Mouse (Mus musculus): Measurements from ENCODE around the gene Hid1. TPM values are rescaled to one million over a fixed set of nuclear protein-coding genes. Genes with fewer than 3 reads are reported as not detected.
"Not testable (repeated sequence)": the region's sequence is repeated elsewhere in the genome, so short reads cannot be mapped to it uniquely, and the experiment has no call there.

Gene Hid1
- total and polyA plus RNA-seq, 3 experiments = 3.0 to 7.3 (median 5.1) TPM

DNA sequence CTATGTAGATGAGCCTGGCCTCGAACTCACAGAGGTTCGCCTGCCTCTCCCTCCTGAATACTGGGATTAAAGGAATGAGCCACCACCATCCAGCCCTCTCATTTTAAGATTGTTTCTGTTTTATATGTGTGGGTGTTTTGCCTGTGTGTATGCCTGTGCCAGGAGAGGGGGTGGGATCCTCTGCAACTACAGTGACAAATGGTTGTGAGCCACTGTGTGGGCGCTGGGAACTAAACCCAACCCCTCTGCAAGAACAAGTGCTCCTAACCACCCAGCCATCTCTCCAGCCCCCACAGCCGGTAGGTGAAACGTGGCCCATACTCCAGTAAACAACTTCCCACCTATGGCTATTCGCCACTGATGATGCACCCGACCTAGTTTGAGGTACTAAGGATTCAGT, 23.8 kb upstream of the Hid1 start:
- intact Hi-C loops (cut with DNase I) = no loop called here
- TF ChIP-seq CTCF (IDR thresholded peaks at IDR 0.05) = no peak
- TF ChIP-seq EP300 (IDR thresholded peaks at IDR 0.05; ENCODE audit: insufficient read depth, low read depth, low read length) = no peak
- no peak for TF ChIP-seq POLR2A (IDR thresholded peaks at IDR 0.05; ENCODE audit: insufficient read depth, low read depth, low read length)
- 91% methylated on average over 7 of the region's 7 CpGs for WGBS
- Histone ChIP-seq H3K27ac (no peak overlapping the region), H3K36me3 (ENCODE audit: control insufficient read depth, insufficient read depth, low read length) (no peaks in the 10 kb centered on the region), H3K4me1 (ENCODE audit: control insufficient read depth, insufficient read depth, low read length) (no peaks in the 10 kb centered on the region), H3K79me2 (replicated peaks; ENCODE audit: control insufficient read depth, insufficient read depth, low read length) (no peaks in the 10 kb centered on the region), H3K4me3 (no peak overlapping the region), H3K9ac (ENCODE audit: low read depth, low read length) (no peak overlapping the region), H3K27me3 (ENCODE audit: control insufficient read depth, insufficient read depth, low read length) (no peaks in the 10 kb centered on the region)
- no peak for DNase-seq

GRCm38 (mm10) chr11:115386859-115387258, 19.3 kb upstream of the Hid1 start:
- H3K9ac ChIP-seq (ENCODE audit: low read depth, low read length); H3K4me3 ChIP-seq; H3K27ac ChIP-seq; H3K27me3 ChIP-seq (ENCODE audit: control insufficient read depth, insufficient read depth, low read length); H3K4me1 ChIP-seq (ENCODE audit: control insufficient read depth, insufficient read depth, low read length); intact Hi-C loops (cut with DNase I); H3K36me3 ChIP-seq (ENCODE audit: control insufficient read depth, insufficient read depth, low read length); DNase-seq; H3K79me2 ChIP-seq (replicated peaks; ENCODE audit: control insufficient read depth, insufficient read depth, low read length): not testable (repeated sequence)
- 83% methylated on average over 3 of the region's 3 CpGs for WGBS

- no peak for DNase-seq
- WGBS = 62% methylated on average over 5 of the region's 5 CpGs
- Histone ChIP-seq H3K27me3 (ENCODE audit: control insufficient read depth, insufficient read depth, low read length) (no peaks in the 10 kb centered on the region), H3K27ac (no peak overlapping the region), H3K79me2 (replicated peaks; ENCODE audit: control insufficient read depth, insufficient read depth, low read length) (no peaks in the 10 kb centered on the region), H3K36me3 (ENCODE audit: control insufficient read depth, insufficient read depth, low read length) (no peaks in the 10 kb centered on the region), H3K9ac (ENCODE audit: low read depth, low read length) (no peak overlapping the region), H3K4me1 (ENCODE audit: control insufficient read depth, insufficient read depth, low read length) (peaks cover 6% of the 10 kb centered on the region), H3K4me3 (no peak overlapping the region)
- intact Hi-C loops (cut with DNase I) = no loop called here
- no peak for TF ChIP-seq POLR2A (IDR thresholded peaks at IDR 0.05; ENCODE audit: insufficient read depth, low read depth, low read length)
- no peak for TF ChIP-seq EP300 (IDR thresholded peaks at IDR 0.05; ENCODE audit: insufficient read depth, low read depth, low read length)
- TF ChIP-seq CTCF (IDR thresholded peaks at IDR 0.05) = no peak
Measured at GRCm38 (mm10) chr11:115384587-115384986, 17.0 kb upstream of the Hid1 start.

GRCm38 (mm10) chr11:115383701-115384474, 16.3 kb upstream of the Hid1 start:
- no peaks in the 10 kb centered on the region for H3K79me2 ChIP-seq (replicated peaks; ENCODE audit: control insufficient read depth, insufficient read depth, low read length)
- H3K27ac ChIP-seq = no peak overlapping the region; the same call in 1 of the 2 replicates
- H3K27me3 ChIP-seq (ENCODE audit: control insufficient read depth, insufficient read depth, low read length) = no peaks in the 10 kb centered on the region
- H3K9ac ChIP-seq (ENCODE audit: low read depth, low read length) = 0 out of 2 replicates have a peak overlapping the region, but pooled peaks have one; percentile 17
- peak; percentile 18 to 39 for DNase-seq
- peaks cover 6% of the 10 kb centered on the region for H3K4me1 ChIP-seq (ENCODE audit: control insufficient read depth, insufficient read depth, low read length)
- no peak for TF ChIP-seq EP300 (IDR thresholded peaks at IDR 0.05; ENCODE audit: insufficient read depth, low read depth, low read length)
- TF ChIP-seq CTCF (IDR thresholded peaks at IDR 0.05) = no peak
- intact Hi-C loops (cut with DNase I) = loop anchor here (2.0 kb wide), 1 partner anchor 19 kb away; the partner anchor contains the start of gene Mrpl58
- WGBS = 41% methylated on average over 16 of the region's 16 CpGs
- no peak overlapping the region for H3K4me3 ChIP-seq
- no peaks in the 10 kb centered on the region for H3K36me3 ChIP-seq (ENCODE audit: control insufficient read depth, insufficient read depth, low read length)

- H3K4me3 ChIP-seq = peak overlapping the region; percentile 76
- H3K79me2 ChIP-seq (replicated peaks; ENCODE audit: control insufficient read depth, insufficient read depth, low read length) = no peaks in the 10 kb centered on the region
- H3K27ac ChIP-seq = peak overlapping the region; percentile 84; the same call in 1 of the 2 replicates
- WGBS = 32% methylated on average over 5 of the region's 5 CpGs
- intact Hi-C loops (cut with DNase I) = loop anchor here (2.0 kb wide), 1 partner anchor 20 kb away; the partner anchor contains the start of gene Mrpl58
- TF ChIP-seq POLR2A (IDR thresholded peaks at IDR 0.05; ENCODE audit: insufficient read depth, low read depth, low read length) (no peak), CTCF (IDR thresholded peaks at IDR 0.05) (no peak), EP300 (IDR thresholded peaks at IDR 0.05; ENCODE audit: insufficient read depth, low read depth, low read length) (no peak)
- H3K36me3 ChIP-seq (ENCODE audit: control insufficient read depth, insufficient read depth, low read length) = no peaks in the 10 kb centered on the region
- peaks cover 6% of the 10 kb centered on the region for H3K4me1 ChIP-seq (ENCODE audit: control insufficient read depth, insufficient read depth, low read length)
- no peaks in the 10 kb centered on the region for H3K27me3 ChIP-seq (ENCODE audit: control insufficient read depth, insufficient read depth, low read length)
- no peak overlapping the region for H3K9ac ChIP-seq (ENCODE audit: low read depth, low read length)
- DNase-seq = no peak
Measured at GRCm38 (mm10) chr11:115382891-115383290, 15.3 kb upstream of the Hid1 start.

- H3K36me3 ChIP-seq (ENCODE audit: control insufficient read depth, insufficient read depth, low read length) = no peaks in the 10 kb centered on the region
- DNase-seq = peak; percentile 93 to 94
- no peaks in the 10 kb centered on the region for H3K79me2 ChIP-seq (replicated peaks; ENCODE audit: control insufficient read depth, insufficient read depth, low read length)
- H3K9ac ChIP-seq (ENCODE audit: low read depth, low read length) = peak within 1 kb of the TSS; percentile 95
- peak within 1 kb of the TSS; percentile 76 for H3K4me3 ChIP-seq
- no peaks in the 10 kb centered on the region for H3K27me3 ChIP-seq (ENCODE audit: control insufficient read depth, insufficient read depth, low read length)
- peaks cover 6% of the 10 kb centered on the region for H3K4me1 ChIP-seq (ENCODE audit: control insufficient read depth, insufficient read depth, low read length)
- WGBS = 1% methylated on average over 73 of the region's 76 CpGs
- peak within 1 kb of the TSS; percentile 84 for H3K27ac ChIP-seq
- TF ChIP-seq CTCF (IDR thresholded peaks at IDR 0.05) (0 out of 2 replicates have a peak, but pooled peaks have one; percentile 7), EP300 (IDR thresholded peaks at IDR 0.05; ENCODE audit: insufficient read depth, low read depth, low read length) (no peak), POLR2A (IDR thresholded peaks at IDR 0.05; ENCODE audit: insufficient read depth, low read depth, low read length) (peak; percentile 77)
- intact Hi-C loops (cut with DNase I) = loop anchor here (2.0 kb wide), 1 partner anchor 21 kb away; the partner anchor contains the start of gene Mrpl58
Measured at GRCm38 (mm10) chr11:115381743-115382539, 14.4 kb upstream of the Hid1 start, which contains the start of gene Cdr2l. TSS of gene Cdr2l (plus strand) at chr11:115381916.
